Mouse (Mus musculus): ENCODE results near the gene Olfr1061.

- no peak for TF ChIP-seq POLR2A (IDR thresholded peaks at IDR 0.05; ENCODE audit: insufficient read length, low read depth)
- no peak for TF ChIP-seq MYOD1 (IDR thresholded peaks at IDR 0.05; ENCODE audit: control insufficient read depth in 1 of 3, insufficient read length in 2 of 3, low read depth in 2 of 3)
- no peak for TF ChIP-seq USF1 (IDR thresholded peaks at IDR 0.05; ENCODE audit: low read depth)
- TF ChIP-seq MAX (IDR thresholded peaks at IDR 0.05; ENCODE audit: low read depth) = no peak
- no peak for TF ChIP-seq REST (IDR thresholded peaks at IDR 0.05; ENCODE audit: insufficient read depth, insufficient read length)
- TF ChIP-seq MYOG (IDR thresholded peaks at IDR 0.05; ENCODE audit: control insufficient read depth in 1 of 3, insufficient read depth in 1 of 3, insufficient read length in 2 of 3, low read depth in 2 of 3) = no peak
- no peak for TF ChIP-seq E2F4 (IDR thresholded peaks at IDR 0.05; ENCODE audit: insufficient read depth)
- no peak for TF ChIP-seq SRF (IDR thresholded peaks at IDR 0.05; ENCODE audit: control insufficient read depth, insufficient read length, low read depth)
- no peak for TF ChIP-seq POLR2AphosphoS2 (IDR thresholded peaks at IDR 0.05; ENCODE audit: insufficient read length, low read depth)
- TF ChIP-seq TCF12 (IDR thresholded peaks at IDR 0.05; ENCODE audit: insufficient read depth, poor library complexity, severe bottlenecking) = no peak
- TF ChIP-seq CEBPB (IDR thresholded peaks at IDR 0.05; ENCODE audit: insufficient read depth, poor library complexity, severe bottlenecking) = no peak
Observed at GRCm38 (mm10) chr2:86456169-86456568, 42.3 kb upstream of the Olfr1061 start, which contains the start of gene Olfr1066.
